Mouse (Mus musculus) forebrain, embryonic 11.5 days (tissue): Measurements from ENCODE around the gene Lce1i. TPM values are rescaled to one million over a fixed set of nuclear protein-coding genes. Genes with fewer than 3 reads are reported as not detected.
"Not testable (repeated sequence)": the region's sequence is repeated elsewhere in the genome, so short reads cannot be mapped to it uniquely, and the experiment has no call there.

Experiments
- ATAC-seq: fragments of 200-750 bp; cut with Nextera tagmentation; replicated peaks from 2 replicates; pipeline ENCODE4 v1.8.0; 2017; ENCODE audit warnings: moderate TSS enrichment; ENCODE audit not compliant: low FRiP score
- DNase-seq: peaks from one replicate; pipeline ENCODE4 v3.0.0-alpha.2; 2017; ENCODE audit warnings: low spot score
- H3K27ac ChIP-seq: fragments of 300-500 bp; sonication (generic); 2 replicates; pipeline ENCODE4 v1.5.1; 2014; ENCODE audit warnings: low read depth, low read length
- H3K27me3 ChIP-seq: fragments of 300-500 bp; sonication (generic); 2 replicates; pipeline ENCODE4 v1.6.1; 2014; ENCODE audit warnings: mild to moderate bottlenecking, low read length, mixed read lengths; ENCODE audit not compliant: control insufficient read depth, insufficient read depth
- H3K36me3 ChIP-seq: fragments of 300-500 bp; sonication (generic); 2 replicates; pipeline ENCODE4 v1.6.1; 2014; ENCODE audit warnings: mild to moderate bottlenecking, low read length, moderate library complexity, mixed read lengths; ENCODE audit not compliant: control insufficient read depth, insufficient read depth
- H3K4me1 ChIP-seq: fragments of 300-500 bp; sonication (generic); replicated peaks from 2 replicates; pipeline ENCODE4 v1.6.1; 2014; ENCODE audit warnings: low read length, mixed read lengths; ENCODE audit not compliant: control insufficient read depth, insufficient read depth
- H3K4me2 ChIP-seq: fragments of 300-500 bp; sonication (generic); 2 replicates; pipeline ENCODE4 v1.6.1; 2014; ENCODE audit warnings: low read depth, mild to moderate bottlenecking, low read length, moderate library complexity, mixed read lengths; ENCODE audit not compliant: severe bottlenecking
- H3K4me3 ChIP-seq: fragments of 300-500 bp; sonication (generic); 2 replicates; pipeline ENCODE4 v1.5.1; 2014; ENCODE audit warnings: low read depth, low read length
- H3K9ac ChIP-seq: fragments of 300-500 bp; sonication (generic); 2 replicates; pipeline ENCODE4 v1.6.1; 2014; ENCODE audit warnings: low read length
- H3K9me3 ChIP-seq: fragments of 300-500 bp; sonication (generic); 2 replicates; pipeline ENCODE4 v1.6.1; 2016; ENCODE audit warnings: low read length, mixed read lengths; ENCODE audit not compliant: control insufficient read depth
- WGBS: fragments of 180-500 bp; shearing (Covaris S2); extraction: QIAGEN DNeasy Blood & Tissue Kit; methylation state at CpG from one replicate; pipeline ENCODE4 v1.1.7; 2014; 5-methylcytosine and 5-hydroxymethylcytosine counted together
- polyA plus RNA-seq: library from polyadenylated mRNA; unstranded; fragments of >200 nt; fragmentation: Nextera tagmentation; extraction: Ambion mirVana; gene quantifications from 2 replicates; pipeline ENCODE4 v1.2.1, GENCODE M21; 2014

Lce1i gene
- not detected in 2 replicates for polyA plus RNA-seq

GRCm38 (mm10) chr3:92778799-92779198, at the start of gene Lce1i:
TSS of gene Lce1i (minus strand) at chr3:92778899.
- no peak within 1 kb of the TSS for H3K27ac ChIP-seq
- no peaks in the 10 kb centered on the region for H3K27me3 ChIP-seq
- no peak within 1 kb of the TSS for H3K4me2 ChIP-seq
- H3K9me3 ChIP-seq: no peaks in the 10 kb centered on the region
- H3K36me3 ChIP-seq: no peaks in the 10 kb centered on the region
- H3K9ac ChIP-seq: no peak within 1 kb of the TSS
- ATAC-seq (no peak), DNase-seq (no peak)
- H3K4me3 ChIP-seq: no peak within 1 kb of the TSS
- 94% methylated on average over 1 of the region's 1 CpGs for WGBS
- H3K4me1 ChIP-seq: no peaks in the 10 kb centered on the region

GRCm38 (mm10) chr3:92827108-92827507, 48.4 kb upstream of the Lce1i start, which contains the start of gene Kprp:
TSS of gene Kprp (minus strand) at chr3:92827247.
- Histone ChIP-seq H3K36me3 (no peaks in the 10 kb centered on the region), H3K4me2 (no peak within 1 kb of the TSS), H3K9ac (no peak within 1 kb of the TSS), H3K9me3 (no peaks in the 10 kb centered on the region), H3K27me3 (no peaks in the 10 kb centered on the region), H3K4me3 (no peak within 1 kb of the TSS), H3K4me1 (no peaks in the 10 kb centered on the region), H3K27ac (no peak within 1 kb of the TSS)
- ATAC-seq (no peak), DNase-seq (no peak)
- 59% methylated on average over 1 of the region's 1 CpGs for WGBS

- H3K27ac ChIP-seq: no peak overlapping the region
- no peak overlapping the region for H3K4me2 ChIP-seq
- no peaks in the 10 kb centered on the region for H3K36me3 ChIP-seq
- no peaks in the 10 kb centered on the region for H3K27me3 ChIP-seq
- no peak overlapping the region for H3K9ac ChIP-seq
- DNase-seq (no peak), ATAC-seq (no peak)
- H3K4me3 ChIP-seq: no peak overlapping the region
- WGBS: 43% methylated on average over 1 of the region's 1 CpGs
- no peaks in the 10 kb centered on the region for H3K9me3 ChIP-seq
- no peaks in the 10 kb centered on the region for H3K4me1 ChIP-seq
Observed at GRCm38 (mm10) chr3:92825808-92826207, 47.1 kb upstream of the Lce1i start.

- H3K9ac ChIP-seq, DNase-seq, ATAC-seq, H3K4me2 ChIP-seq, H3K27me3 ChIP-seq, H3K9me3 ChIP-seq, H3K4me3 ChIP-seq, H3K4me1 ChIP-seq, H3K27ac ChIP-seq, H3K36me3 ChIP-seq: not testable (repeated sequence)
- WGBS: 96% methylated on average over 2 of the region's 2 CpGs
Observed at GRCm38 (mm10) chr3:92816036-92816435, 37.3 kb upstream of the Lce1i start.

- DNase-seq: no peak
- H3K4me2 ChIP-seq: no peak overlapping the region
- no peak overlapping the region for H3K27ac ChIP-seq
Observed at GRCm38 (mm10) chr3:92815581-92815980, 36.9 kb upstream of the Lce1i start.

GRCm38 (mm10) chr3:92807791-92808190, 29.1 kb upstream of the Lce1i start, which contains the start of gene Lce1k:
TSS of gene Lce1k (minus strand) at chr3:92807891.
- no peaks in the 10 kb centered on the region for H3K4me1 ChIP-seq
- H3K36me3 ChIP-seq: no peaks in the 10 kb centered on the region
- no peak within 1 kb of the TSS for H3K9ac ChIP-seq
- H3K9me3 ChIP-seq: no peaks in the 10 kb centered on the region
- no peak within 1 kb of the TSS for H3K4me3 ChIP-seq
- H3K27ac ChIP-seq: no peak within 1 kb of the TSS
- ATAC-seq (no peak), DNase-seq (no peak)
- H3K27me3 ChIP-seq: no peaks in the 10 kb centered on the region
- H3K4me2 ChIP-seq: no peak within 1 kb of the TSS

More at GRCm38 (mm10) chr3:92815581-92815980, 36.9 kb upstream of the Lce1i start:
- H3K9me3 ChIP-seq: no peaks in the 10 kb centered on the region
- no peaks in the 10 kb centered on the region for H3K36me3 ChIP-seq
- no peak for ATAC-seq
- 91% methylated on average over 3 of the region's 3 CpGs for whole genome bisulfite sequencing
- no peaks in the 10 kb centered on the region for H3K27me3 ChIP-seq
- H3K9ac ChIP-seq: no peak overlapping the region
- H3K4me1 ChIP-seq: no peaks in the 10 kb centered on the region
- H3K4me3 ChIP-seq: no peak overlapping the region

- H3K4me1 ChIP-seq: no peaks in the 10 kb centered on the region
- H3K9ac ChIP-seq: no peak within 1 kb of the TSS
- no peak within 1 kb of the TSS for H3K27ac ChIP-seq
- WGBS: 81% methylated on average over 1 of the region's 1 CpGs
- no peak for ATAC-seq
- H3K4me2 ChIP-seq: no peak within 1 kb of the TSS
- no peaks in the 10 kb centered on the region for H3K27me3 ChIP-seq
- no peak within 1 kb of the TSS for H3K4me3 ChIP-seq
- no peaks in the 10 kb centered on the region for H3K9me3 ChIP-seq
- H3K36me3 ChIP-seq: no peaks in the 10 kb centered on the region
- DNase-seq: no peak
Observed at GRCm38 (mm10) chr3:92790414-92790813, 11.7 kb upstream of the Lce1i start, which contains the start of gene Lce1j. TSS of gene Lce1j (minus strand) at chr3:92790514.

GRCm38 (mm10) chr3:92771573-92771972, 7.1 kb downstream of the Lce1i start:
- no peak for ATAC-seq
- no peak for DNase-seq
- 23% methylated on average over 3 of the region's 3 CpGs for WGBS

GRCm38 (mm10) chr3:92764965-92765364, 13.7 kb downstream of the Lce1i start, which contains the start of gene Lce1h:
TSS of gene Lce1h (minus strand) at chr3:92765065.
- Histone ChIP-seq H3K4me1 (no peaks in the 10 kb centered on the region), H3K27me3 (no peaks in the 10 kb centered on the region), H3K36me3 (no peaks in the 10 kb centered on the region), H3K27ac (no peak within 1 kb of the TSS), H3K9ac (no peak within 1 kb of the TSS), H3K9me3 (no peaks in the 10 kb centered on the region), H3K4me2 (no peak within 1 kb of the TSS), H3K4me3 (no peak within 1 kb of the TSS)
- DNase-seq: no peak
- ATAC-seq: no peak
- whole genome bisulfite sequencing: 91% methylated on average over 1 of the region's 1 CpGs

More at GRCm38 (mm10) chr3:92771573-92771972, 7.1 kb downstream of the Lce1i start:
- Histone ChIP-seq H3K9ac (no peak overlapping the region), H3K4me1 (no peaks in the 10 kb centered on the region), H3K9me3 (no peaks in the 10 kb centered on the region), H3K4me2 (no peak overlapping the region), H3K27me3 (no peaks in the 10 kb centered on the region), H3K4me3 (no peak overlapping the region), H3K36me3 (no peaks in the 10 kb centered on the region), H3K27ac (no peak overlapping the region)
